Mouse (Mus musculus) liver, adult 2 months (tissue): ENCODE measurements at regions not wholly inside any gene's neighbourhood (a gene's known extent, or its start where the extent isn't known, plus 50 kb on each side); places are given as distances from the start of the nearest gene placed in this dataset.

ENCODE experiments used
- CTCF ChIP-seq: fragments of 200-500 bp; IDR thresholded peaks from 2 replicates; pipeline ENCODE4 v1.5.1; 2011; ENCODE audit warnings: low read depth, low read length, control low read depth
- POLR2A ChIP-seq: fragments of 200-500 bp; IDR thresholded peaks from 2 replicates; pipeline ENCODE4 v1.6.1; 2011; ENCODE audit warnings: low read length, control low read depth; ENCODE audit not compliant: insufficient read depth; ENCODE audit errors: extremely low read depth

DNA sequence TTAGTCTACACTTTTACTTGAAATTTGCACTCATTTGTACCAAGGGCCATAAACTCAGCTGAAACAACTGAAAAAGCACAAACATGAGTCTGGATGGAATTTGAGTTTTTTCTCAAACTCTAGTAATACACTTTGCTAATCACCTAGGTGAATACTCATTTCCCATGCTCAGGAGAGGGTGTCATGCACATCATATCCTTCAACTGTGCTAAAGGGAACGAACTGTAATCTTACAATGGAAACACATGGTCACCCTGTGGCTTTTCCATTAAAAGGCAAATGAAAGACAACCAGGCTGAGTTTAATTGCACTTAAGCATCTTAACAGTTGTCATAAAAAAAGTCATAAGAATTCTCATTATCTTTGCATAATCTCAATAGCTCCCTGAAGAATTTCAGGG is 71.1 kb downstream of the 4930544G11Rik start:
- TF ChIP-seq CTCF = no peak
- no peak for TF ChIP-seq POLR2A
